Mouse (Mus musculus) cerebellum, adult 2 months (tissue): ENCODE measurements around the gene Zp2.

Experiments used
- CTCF ChIP-seq: fragments of 200-500 bp; IDR thresholded peaks from 2 replicates; pipeline ENCODE4 v1.5.1; 2011; ENCODE audit warnings: low read depth, mild to moderate bottlenecking, control low read depth, low read length, moderate library complexity, borderline replicate concordance; ENCODE audit not compliant: insufficient read depth
- POLR2A ChIP-seq: fragments of 200-500 bp; IDR thresholded peaks from 2 replicates; pipeline ENCODE4 v1.6.1; 2011; ENCODE audit warnings: low read length, control low read depth, borderline replicate concordance; ENCODE audit not compliant: insufficient read depth

DNA sequence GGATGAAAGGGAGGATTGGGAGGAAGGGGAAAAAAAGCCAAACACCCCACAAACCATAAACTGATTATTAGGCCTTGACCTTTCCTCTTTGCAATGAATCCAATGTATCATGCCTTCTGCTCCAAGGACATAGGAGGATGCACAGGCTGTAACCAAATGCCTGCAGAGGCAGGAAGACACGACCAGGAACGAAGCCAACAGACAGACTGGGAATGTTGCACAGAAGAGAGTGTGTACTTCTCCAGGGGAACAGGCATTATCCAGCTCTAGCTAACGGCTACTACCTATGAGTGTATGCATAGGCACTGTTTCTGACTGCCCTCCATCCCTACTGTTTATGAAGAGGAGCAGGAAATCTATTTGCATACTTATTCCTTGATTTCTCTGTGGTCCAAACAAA, 47.1 kb upstream of the Zp2 start:
- no peak for TF ChIP-seq CTCF
- TF ChIP-seq POLR2A, result no peak
